Mouse (Mus musculus) liver, adult 2 months (tissue): ENCODE results near the gene Cpb1.

ENCODE experiments used
- CTCF ChIP-seq: fragments of 200-500 bp; IDR thresholded peaks from 2 replicates; pipeline ENCODE4 v1.5.1; 2011; ENCODE audit warnings: low read depth, low read length, control low read depth
- POLR2A ChIP-seq: fragments of 200-500 bp; IDR thresholded peaks from 2 replicates; pipeline ENCODE4 v1.6.1; 2011; ENCODE audit warnings: low read length, control low read depth; ENCODE audit not compliant: insufficient read depth; ENCODE audit errors: extremely low read depth

GRCm38 (mm10) chr3:20254566-20255479 lies 20.7 kb downstream of the Cpb1 start:
- TF ChIP-seq CTCF = peak; percentile 22; the same call in 1 of the 2 replicates
- TF ChIP-seq POLR2A = no peak
